Mouse (Mus musculus) forebrain, embryonic 16.5 days (tissue): ENCODE results near the gene Tmie. TPM values are rescaled to one million over a fixed set of nuclear protein-coding genes. Genes with fewer than 3 reads are reported as not detected.
"Not testable (repeated sequence)": the region's sequence is repeated elsewhere in the genome, so short reads cannot be mapped to it uniquely, and the experiment has no call there.

Experiments used
- ATAC-seq: fragments of 200-750 bp; cut with Nextera tagmentation; 2 replicates; pipeline ENCODE4 v1.8.0; 2017; ENCODE audit warnings: mild to moderate bottlenecking, moderate library complexity
- H3K27ac ChIP-seq: fragments of 300-500 bp; sonication (generic); 2 replicates; pipeline ENCODE4 v1.5.1; 2014; ENCODE audit warnings: low read length, control low read depth
- H3K27me3 ChIP-seq: fragments of 300-500 bp; sonication (generic); replicated peaks from 2 replicates; pipeline ENCODE4 v1.6.1; 2014; ENCODE audit warnings: low read length; ENCODE audit not compliant: control insufficient read depth, insufficient read depth
- H3K36me3 ChIP-seq: fragments of 300-500 bp; sonication (generic); 2 replicates; pipeline ENCODE4 v1.6.1; 2014; ENCODE audit not compliant: control insufficient read depth, insufficient read depth
- H3K4me1 ChIP-seq: fragments of 300-500 bp; sonication (generic); replicated peaks from 2 replicates; pipeline ENCODE4 v1.6.1; 2014; ENCODE audit warnings: low read length; ENCODE audit not compliant: control insufficient read depth, insufficient read depth
- H3K4me2 ChIP-seq: fragments of 300-500 bp; sonication (generic); 2 replicates; pipeline ENCODE4 v1.6.1; 2014; ENCODE audit warnings: mild to moderate bottlenecking, low read length, control low read depth
- H3K4me3 ChIP-seq: fragments of 300-500 bp; sonication (generic); replicated peaks from 2 replicates; pipeline ENCODE4 v1.5.1; 2014; ENCODE audit warnings: mild to moderate bottlenecking, low read length, control low read depth
- H3K9ac ChIP-seq: fragments of 300-500 bp; sonication (generic); replicated peaks from 2 replicates; pipeline ENCODE4 v1.6.1; 2014; ENCODE audit warnings: low read depth, low read length, control low read depth
- H3K9me3 ChIP-seq: fragments of 300-500 bp; sonication (generic); 2 replicates; pipeline ENCODE4 v1.6.1; 2016; ENCODE audit warnings: low read length; ENCODE audit not compliant: control insufficient read depth
- WGBS: fragments of 180-500 bp; shearing (Covaris S2); extraction: QIAGEN DNeasy Blood & Tissue Kit; methylation state at CpG from one replicate; pipeline ENCODE4 v1.1.7; 2014; 5-methylcytosine and 5-hydroxymethylcytosine counted together
- microRNA-seq: library from miRNA; unstranded; fragments of <30 nt; microRNA quantifications from one replicate; pipeline ENCODE4, GENCODE M21; 2017
- polyA plus RNA-seq: library from polyadenylated mRNA; unstranded; fragments of >200 nt; fragmentation: Nextera tagmentation; extraction: Ambion mirVana; gene quantifications from 2 replicates; pipeline ENCODE4 v1.2.1, GENCODE M21; 2015

Gene Tmie
- polyA plus RNA-seq, 1 experiment from 2014 or later = 1.8 TPM

- H3K36me3 ChIP-seq = no peaks in the 10 kb centered on the region
- 79% methylated on average over 19 of the region's 19 CpGs for WGBS
These were observed 45.5 kb downstream of the Tmie start, which contains the start of gene Prss45 for GRCm38 (mm10) chr9:110834411-110834810. Gene Prss45 (plus strand): TSS chr9:110834588.

GRCm38 (mm10) chr9:110833021-110833420 is 46.9 kb downstream of the Tmie start:
- Histone ChIP-seq H3K9ac (no peak overlapping the region), H3K4me3 (no peak overlapping the region), H3K36me3 (no peaks in the 10 kb centered on the region), H3K27ac (no peak overlapping the region), H3K27me3 (no peaks in the 10 kb centered on the region), H3K4me2 (no peak overlapping the region), H3K4me1 (no peaks in the 10 kb centered on the region), H3K9me3 (no peaks in the 10 kb centered on the region)
- ATAC-seq = no peak
- 69% methylated on average over 5 of the region's 5 CpGs for WGBS

More at GRCm38 (mm10) chr9:110834411-110834810, 45.5 kb downstream of the Tmie start, which contains the start of gene Prss45:
- Histone ChIP-seq H3K9me3 (no peaks in the 10 kb centered on the region), H3K4me1 (no peaks in the 10 kb centered on the region), H3K9ac (no peak within 1 kb of the TSS), H3K27ac (no peak within 1 kb of the TSS), H3K4me2 (no peak within 1 kb of the TSS), H3K4me3 (no peak within 1 kb of the TSS), H3K27me3 (no peaks in the 10 kb centered on the region)
- no peak for ATAC-seq

GRCm38 (mm10) chr9:110826390-110826789 is 53.5 kb downstream of the Tmie start, which contains the start of gene Prss43:
Gene Prss43 (plus strand): TSS chr9:110826690.
- H3K4me2 ChIP-seq = no peak within 1 kb of the TSS
- H3K9ac ChIP-seq = no peak within 1 kb of the TSS
- H3K4me1 ChIP-seq = no peaks in the 10 kb centered on the region
- H3K27ac ChIP-seq = no peak within 1 kb of the TSS
- H3K4me3 ChIP-seq = no peak within 1 kb of the TSS
- no peaks in the 10 kb centered on the region for H3K27me3 ChIP-seq
- no peaks in the 10 kb centered on the region for H3K36me3 ChIP-seq
- ATAC-seq = no peak
- 79% methylated on average over 3 of the region's 3 CpGs for WGBS
- no peaks in the 10 kb centered on the region for H3K9me3 ChIP-seq

GRCm38 (mm10) chr9:110825832-110826231 is 54.1 kb downstream of the Tmie start:
- no peak overlapping the region for H3K4me3 ChIP-seq
- no peaks in the 10 kb centered on the region for H3K9me3 ChIP-seq
- no peak overlapping the region for H3K4me2 ChIP-seq
- H3K36me3 ChIP-seq = no peaks in the 10 kb centered on the region
- no peak for ATAC-seq
- H3K9ac ChIP-seq = no peak overlapping the region
- H3K4me1 ChIP-seq = no peaks in the 10 kb centered on the region
- 75% methylated on average over 7 of the region's 7 CpGs for WGBS
- no peaks in the 10 kb centered on the region for H3K27me3 ChIP-seq
- no peak overlapping the region for H3K27ac ChIP-seq

- H3K4me2 ChIP-seq = no peak overlapping the region
- H3K9me3 ChIP-seq = no peaks in the 10 kb centered on the region
- no peak overlapping the region for H3K27ac ChIP-seq
- WGBS = 63% methylated on average over 4 of the region's 4 CpGs
- no peak overlapping the region for H3K9ac ChIP-seq
- no peak for ATAC-seq
- no peak overlapping the region for H3K4me3 ChIP-seq
- no peaks in the 10 kb centered on the region for H3K27me3 ChIP-seq
- no peaks in the 10 kb centered on the region for H3K4me1 ChIP-seq
- H3K36me3 ChIP-seq = no peaks in the 10 kb centered on the region
These were observed 54.5 kb downstream of the Tmie start for GRCm38 (mm10) chr9:110825426-110825825.

GRCm38 (mm10) chr9:110821436-110821835 is 58.5 kb downstream of the Tmie start:
- ATAC-seq = no peak
- no peak overlapping the region for H3K4me2 ChIP-seq
- H3K9me3 ChIP-seq = no peaks in the 10 kb centered on the region
- 86% methylated on average over 7 of the region's 7 CpGs for WGBS
- no peaks in the 10 kb centered on the region for H3K36me3 ChIP-seq
- H3K4me1 ChIP-seq = no peaks in the 10 kb centered on the region
- no peak overlapping the region for H3K4me3 ChIP-seq
- no peaks in the 10 kb centered on the region for H3K27me3 ChIP-seq
- no peak overlapping the region for H3K27ac ChIP-seq
- H3K9ac ChIP-seq = no peak overlapping the region

- H3K4me3 ChIP-seq, H3K9me3 ChIP-seq, H3K36me3 ChIP-seq, ATAC-seq, H3K9ac ChIP-seq, H3K4me2 ChIP-seq, H3K27ac ChIP-seq, H3K27me3 ChIP-seq, H3K4me1 ChIP-seq: not testable (repeated sequence)
These were observed 59.4 kb downstream of the Tmie start for GRCm38 (mm10) chr9:110820546-110820945.

Small RNA genes within 50 kb of the gene (microRNA-seq; reads per million reads assigned to microRNA genes)
- not detected for gene Gm24269

Other genes with a start within 250 kb of the Tmie start
- gene Nbeal2, start 226.0 kb downstream of the Tmie start, polyA plus RNA-seq = 2.3 and 5.9 TPM in 2 replicates
- gene Ccdc12, start 223.6 kb downstream of the Tmie start, polyA plus RNA-seq = 100 and 113 TPM in 2 replicates
- gene Myl3, start 138.3 kb downstream of the Tmie start, polyA plus RNA-seq = 0.39 TPM in 1 of 2 replicates, not detected in the other
- 6.4 and 8.4 TPM in 2 replicates for gene Pth1r, start 133.0 kb downstream of the Tmie start, polyA plus RNA-seq
- gene Prss42, start 81.9 kb downstream of the Tmie start, polyA plus RNA-seq = not detected in 2 replicates
- not detected in 2 replicates for gene Prss44, start 66.1 kb downstream of the Tmie start, polyA plus RNA-seq
- not detected in 2 replicates for gene Prss43, start 53.4 kb downstream of the Tmie start, polyA plus RNA-seq
- gene Prss45, start 45.5 kb downstream of the Tmie start, polyA plus RNA-seq = not detected in 2 replicates
- not detected in 2 replicates for gene Prss46, start 35.6 kb downstream of the Tmie start, polyA plus RNA-seq
- gene Prss50, start 22.1 kb downstream of the Tmie start, polyA plus RNA-seq = 0.14 TPM in 1 of 2 replicates, not detected in the other
- 0.65 and 1.1 TPM in 2 replicates for gene Als2cl, start 243 bp downstream of the Tmie start, polyA plus RNA-seq
- not detected in 2 replicates for gene Fam240a, start 36.7 kb upstream of the Tmie start, polyA plus RNA-seq
- gene Tdgf1, start 66.0 kb upstream of the Tmie start, polyA plus RNA-seq = not detected in 2 replicates
- gene Lrrc2, start 71.4 kb upstream of the Tmie start, polyA plus RNA-seq = 0.29 and 0.57 TPM in 2 replicates
- gene Rtp3, start 110.5 kb upstream of the Tmie start, polyA plus RNA-seq = not detected in 2 replicates
- gene Ltf, start 139.2 kb upstream of the Tmie start, polyA plus RNA-seq = 0.70 and 1.4 TPM in 2 replicates
- 1.1 and 1.5 TPM in 2 replicates for gene Ccrl2, start 177.4 kb upstream of the Tmie start, polyA plus RNA-seq
- gene Lrrfip2, start 237.5 kb upstream of the Tmie start, polyA plus RNA-seq = 41.1 and 43.2 TPM in 2 replicates